Mouse (Mus musculus): ENCODE data around the gene Tnk1. TPM values are rescaled to one million over a fixed set of nuclear protein-coding genes. Genes with fewer than 3 reads are reported as not detected.

Tnk1 gene
- polyA plus RNA-seq, 1 experiment from 2014 or later = 0.19 TPM

DNA sequence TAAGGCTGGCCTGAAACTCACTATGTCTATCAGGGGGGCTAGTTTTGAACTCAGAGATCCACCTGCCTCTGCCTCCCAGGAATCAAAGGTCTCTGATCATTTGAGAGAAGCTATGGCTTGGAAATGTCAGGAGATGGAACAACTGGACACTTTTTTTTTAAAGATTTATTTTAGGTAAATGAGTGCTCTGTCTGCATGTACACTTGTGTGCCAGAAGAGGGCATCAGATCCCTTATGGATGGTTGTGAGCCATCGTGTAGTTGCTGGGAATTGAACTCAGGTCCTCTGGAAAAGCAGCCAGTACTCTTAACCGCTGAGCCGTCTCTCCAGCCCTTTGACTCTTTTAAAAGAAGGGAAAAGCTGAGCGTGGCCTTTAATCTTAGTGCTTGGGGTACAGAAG, 52.2 kb downstream of the Tnk1 start:
- peaks cover 69% of the 10 kb centered on the region for H3K27me3 ChIP-seq
- H3K36me3 ChIP-seq = no peaks in the 10 kb centered on the region
- H3K4me1 ChIP-seq = peaks cover 41% of the 10 kb centered on the region
- WGBS = 76% methylated on average over 4 of the region's 4 CpGs
- no peak overlapping the region for H3K27ac ChIP-seq (replicated peaks)
- no peaks in the 10 kb centered on the region for H3K9me3 ChIP-seq
- H3K9ac ChIP-seq (replicated peaks) = no peak overlapping the region
- no peak for ATAC-seq (ENCODE audit: low FRiP score, low read depth)
- no peak overlapping the region for H3K4me3 ChIP-seq
- H3K4me2 ChIP-seq (replicated peaks) = no peak overlapping the region

DNA sequence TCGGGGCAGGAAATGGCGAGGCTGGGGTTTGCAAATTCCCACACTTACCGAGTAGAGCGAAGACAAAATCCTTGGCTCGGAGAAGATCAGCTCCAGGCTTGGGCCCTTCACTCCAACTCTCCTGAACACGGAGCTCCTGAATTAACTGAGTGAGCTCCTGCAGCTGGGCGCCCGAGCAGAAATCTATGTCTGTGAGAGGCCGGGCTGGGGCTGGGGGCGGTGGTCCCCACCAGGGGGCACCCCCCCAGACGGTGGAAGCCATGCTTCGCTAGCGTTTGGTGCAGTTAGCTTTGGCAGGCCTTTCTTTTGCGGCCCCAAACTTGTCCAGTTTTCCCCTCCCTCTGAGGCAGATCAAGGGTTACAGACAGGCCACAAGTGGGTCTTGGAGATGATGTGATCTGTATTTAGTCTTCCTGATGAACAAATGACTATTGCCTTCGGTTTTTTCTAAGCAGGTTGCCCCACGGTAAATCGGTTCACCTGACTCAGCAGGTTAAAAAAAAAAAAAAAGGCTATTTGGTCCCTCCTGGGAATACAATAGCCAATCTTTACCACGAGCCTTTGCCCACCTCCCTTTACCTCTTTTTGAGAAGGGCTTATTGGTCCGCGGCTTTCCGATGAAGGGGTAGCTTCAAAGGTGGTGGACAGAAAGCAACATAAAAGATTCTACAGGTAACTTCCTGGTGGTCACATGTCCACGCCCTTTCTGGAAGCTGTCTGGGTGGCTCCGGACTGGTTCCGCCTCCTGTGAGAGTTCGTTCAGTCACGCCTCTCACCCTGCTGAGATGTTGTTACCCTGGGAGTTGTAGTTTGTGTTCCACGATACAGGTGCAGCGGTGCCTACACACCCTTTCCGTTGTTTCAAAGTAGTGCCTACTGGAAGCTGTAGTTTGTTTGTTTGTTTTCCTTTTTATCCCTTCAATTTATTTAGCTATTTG, 53.3 kb downstream of the Tnk1 start, which contains the start of gene Tmem102:
Gene Tmem102 (minus strand): TSS at position 653 of the 938 bp plus-strand sequence.
- Histone ChIP-seq H3K4me1 (peaks cover 49% of the 10 kb centered on the region), H3K27ac (replicated peaks) (no peak within 1 kb of the TSS), H3K9me3 (no peaks in the 10 kb centered on the region), H3K4me2 (replicated peaks) (peak within 1 kb of the TSS; percentile 96), H3K36me3 (no peaks in the 10 kb centered on the region), H3K27me3 (peaks cover 70% of the 10 kb centered on the region), H3K9ac (replicated peaks) (no peak within 1 kb of the TSS), H3K4me3 (0 out of 2 replicates have a peak within 1 kb of the TSS, but pooled peaks have one; percentile 58)
- ATAC-seq (ENCODE audit: low FRiP score, low read depth) = no peak
- 3% methylated on average over 29 of the region's 29 CpGs for WGBS

DNA sequence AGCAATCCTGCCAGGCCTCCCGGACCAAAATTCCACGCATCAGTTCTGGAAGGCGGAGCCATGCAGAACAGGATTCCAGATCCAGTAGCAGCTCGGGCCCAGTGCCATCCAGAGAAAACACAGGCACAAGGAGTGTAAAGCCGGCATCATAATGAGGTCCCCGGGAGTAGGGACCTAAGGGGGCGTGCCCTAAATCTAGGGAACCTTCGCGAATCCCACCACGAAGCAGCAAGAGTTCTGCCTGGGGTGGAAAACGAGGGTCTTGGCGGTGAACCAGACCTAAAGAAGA, 53.9 kb downstream of the Tnk1 start:
- peaks cover 68% of the 10 kb centered on the region for H3K27me3 ChIP-seq
- H3K4me2 ChIP-seq (replicated peaks) = peak overlapping the region; percentile 96
- H3K27ac ChIP-seq (replicated peaks) = no peak overlapping the region
- no peaks in the 10 kb centered on the region for H3K9me3 ChIP-seq
- ATAC-seq (ENCODE audit: low FRiP score, low read depth) = no peak
- no peak overlapping the region for H3K9ac ChIP-seq (replicated peaks)
- WGBS = 7% methylated on average over 12 of the region's 12 CpGs
- H3K36me3 ChIP-seq = no peaks in the 10 kb centered on the region
- H3K4me3 ChIP-seq = 0 out of 2 replicates have a peak overlapping the region, but pooled peaks have one; percentile 58
- peaks cover 55% of the 10 kb centered on the region for H3K4me1 ChIP-seq

DNA sequence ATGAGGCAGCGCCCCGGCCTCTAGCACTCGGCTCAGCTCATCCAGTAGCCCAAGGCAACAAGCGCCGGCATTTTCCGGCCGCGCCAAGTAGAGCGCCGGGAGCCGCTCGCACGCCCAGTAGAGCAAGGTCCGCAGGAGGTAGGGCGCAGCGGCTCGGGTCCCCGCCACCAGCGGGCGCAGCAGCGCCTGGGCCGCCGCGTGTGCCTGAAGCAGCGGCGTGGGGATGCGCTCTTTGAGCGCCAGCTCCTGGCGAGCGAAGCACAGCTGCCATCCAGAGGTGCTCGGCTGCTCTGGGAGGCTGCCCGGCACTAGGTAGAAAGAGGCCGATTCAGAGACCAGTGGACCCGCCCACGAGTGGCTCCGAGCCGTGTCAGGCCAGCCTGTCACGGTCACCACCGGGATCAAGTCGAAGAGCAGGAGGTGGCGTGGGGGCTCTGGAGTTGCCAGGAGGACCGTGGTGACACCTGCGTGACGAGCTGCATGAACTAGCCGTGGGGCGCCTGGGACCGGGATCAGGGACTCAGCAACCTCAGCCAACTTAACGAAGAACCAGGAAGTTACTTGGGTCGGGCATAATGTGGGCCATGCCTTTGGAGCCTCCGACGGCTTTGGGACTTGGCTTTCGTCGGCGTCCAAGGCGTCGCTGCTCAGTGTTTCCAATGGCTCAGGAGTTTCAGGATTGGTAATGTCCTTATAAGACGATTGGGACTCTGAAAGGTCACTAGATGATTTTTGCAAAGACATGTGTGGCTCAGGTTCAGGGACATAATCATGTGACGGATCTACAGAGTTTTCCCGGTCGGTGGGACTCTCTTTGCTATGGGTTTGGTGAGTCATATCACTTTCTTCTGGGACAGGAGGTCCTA, 54.5 kb downstream of the Tnk1 start:
- Histone ChIP-seq H3K4me1 (peaks cover 61% of the 10 kb centered on the region), H3K27ac (replicated peaks) (peak overlapping the region; percentile 35), H3K4me2 (replicated peaks) (peak overlapping the region; percentile 96), H3K36me3 (no peaks in the 10 kb centered on the region), H3K27me3 (peaks cover 68% of the 10 kb centered on the region), H3K9ac (replicated peaks) (peak overlapping the region; percentile 69), H3K4me3 (peak overlapping the region; percentile 58), H3K9me3 (no peaks in the 10 kb centered on the region)
- ATAC-seq (ENCODE audit: low FRiP score, low read depth) = peak; percentile 35; the same call in 1 of the 2 replicates
- 1% methylated on average over 58 of the region's 60 CpGs for WGBS

DNA sequence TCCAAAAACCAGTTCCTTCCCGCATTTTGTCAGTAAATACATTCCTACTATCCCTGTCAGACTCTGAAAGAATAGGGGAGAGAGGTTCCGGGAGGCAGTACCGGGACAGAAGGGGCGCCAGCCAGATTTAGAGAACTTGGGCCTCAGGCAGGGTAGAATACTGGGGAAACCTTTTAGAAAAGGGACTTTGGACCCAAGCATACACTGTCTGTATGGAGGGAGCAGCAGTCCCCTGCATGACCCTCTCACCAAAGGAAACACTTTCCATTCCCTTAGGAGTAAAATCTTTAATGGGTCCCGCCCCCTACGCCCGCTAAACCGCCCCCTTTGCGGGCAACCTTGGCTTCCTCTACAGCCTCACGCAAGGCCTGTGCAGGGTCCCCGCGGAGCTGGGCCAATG, 55.2 kb downstream of the Tnk1 start:
- Histone ChIP-seq H3K27me3 (peaks cover 71% of the 10 kb centered on the region), H3K4me3 (peak overlapping the region; percentile 58), H3K9me3 (no peaks in the 10 kb centered on the region), H3K4me1 (peaks cover 64% of the 10 kb centered on the region), H3K4me2 (replicated peaks) (peak overlapping the region; percentile 96), H3K9ac (replicated peaks) (peak overlapping the region; percentile 69), H3K27ac (replicated peaks) (peak overlapping the region; percentile 60), H3K36me3 (no peaks in the 10 kb centered on the region)
- 0 out of 2 replicates have a peak, but pooled peaks have one; percentile 4 for ATAC-seq (ENCODE audit: low FRiP score, low read depth)
- 3% methylated on average over 12 of the region's 12 CpGs for WGBS

DNA sequence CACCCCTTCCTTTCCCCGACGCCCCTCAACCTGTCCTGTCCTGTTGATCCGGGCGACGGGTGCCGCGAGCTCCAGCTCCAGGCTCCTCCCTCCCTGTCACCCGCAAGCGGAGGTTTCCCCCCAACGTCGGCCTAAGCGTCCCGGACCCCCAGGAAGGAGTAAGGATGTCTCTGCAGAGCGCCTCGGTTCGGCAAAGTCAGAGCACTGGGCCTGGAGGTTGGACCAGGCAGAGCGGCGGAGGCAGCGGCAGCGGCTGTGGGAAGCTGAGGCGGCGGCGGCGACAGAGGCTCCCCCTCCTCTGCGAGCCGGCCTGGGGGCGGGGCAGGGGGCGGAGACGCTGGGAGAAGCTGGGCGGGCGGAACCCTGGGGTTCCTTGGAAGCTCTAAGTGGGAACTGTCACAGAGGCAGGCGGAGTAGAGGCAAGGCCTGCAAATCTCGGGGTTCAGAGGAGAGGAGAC, 55.9 kb downstream of the Tnk1 start:
- Histone ChIP-seq H3K27me3 (peaks cover 73% of the 10 kb centered on the region), H3K36me3 (no peaks in the 10 kb centered on the region), H3K9me3 (no peaks in the 10 kb centered on the region), H3K4me2 (replicated peaks) (peak overlapping the region; percentile 96), H3K27ac (replicated peaks) (peak overlapping the region; percentile 60), H3K4me3 (peak overlapping the region; percentile 58), H3K4me1 (peaks cover 64% of the 10 kb centered on the region), H3K9ac (replicated peaks) (peak overlapping the region; percentile 69)
- under 1% methylated on average over 32 of the region's 33 CpGs for WGBS
- ATAC-seq (ENCODE audit: low FRiP score, low read depth) = 0 out of 2 replicates have a peak, but pooled peaks have one; percentile 13

DNA sequence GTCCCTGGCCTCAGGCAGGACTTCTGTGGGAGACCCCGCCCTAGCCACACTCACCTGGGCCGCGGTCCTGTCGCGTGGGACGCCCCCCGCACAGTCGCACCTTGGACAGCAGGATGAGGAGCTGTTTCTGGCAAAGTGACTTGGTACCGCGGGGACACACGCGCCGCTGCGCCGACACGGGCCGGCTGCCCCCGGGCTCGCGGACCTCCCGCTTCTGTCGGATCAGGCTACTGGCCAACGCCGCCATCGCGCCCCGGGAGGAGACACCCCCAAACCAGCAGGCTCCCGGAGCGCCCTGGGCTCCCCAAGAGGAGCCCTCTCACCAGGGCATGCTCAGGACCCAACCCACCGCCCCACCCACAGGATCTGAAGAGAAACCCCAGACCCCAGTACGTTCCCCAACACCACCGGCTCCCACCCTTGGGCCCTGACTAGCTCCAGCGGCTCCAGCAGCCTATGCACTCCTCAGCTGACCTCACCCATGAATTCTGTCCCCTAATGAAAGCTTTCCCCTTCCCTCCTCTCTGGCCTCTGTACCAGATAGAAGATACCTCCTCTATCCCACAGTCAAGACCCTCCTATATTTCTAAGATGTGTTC, 57.1 kb downstream of the Tnk1 start, which contains the start of gene Fgf11:
Gene Fgf11 (minus strand): TSS at position 479 of the 599 bp plus-strand sequence.
- peaks cover 64% of the 10 kb centered on the region for H3K4me1 ChIP-seq
- no peaks in the 10 kb centered on the region for H3K9me3 ChIP-seq
- peaks cover 74% of the 10 kb centered on the region for H3K27me3 ChIP-seq
- H3K9ac ChIP-seq (replicated peaks) = peak within 1 kb of the TSS; percentile 71
- H3K4me2 ChIP-seq (replicated peaks) = peak within 1 kb of the TSS; percentile 96
- no peak for ATAC-seq (ENCODE audit: low FRiP score, low read depth)
- peak within 1 kb of the TSS; percentile 58 for H3K4me3 ChIP-seq
- no peaks in the 10 kb centered on the region for H3K36me3 ChIP-seq
- WGBS = under 1% methylated on average over 26 of the region's 33 CpGs
- peak within 1 kb of the TSS; percentile 87 for H3K27ac ChIP-seq (replicated peaks)

Small RNAs within 50 kb of the gene (microRNA-seq; reads per million reads assigned to microRNA genes)
- not detected for gene Mir6924

Other genes starting within 250 kb of the Tnk1 start
- gene Shbg, start 240.8 kb downstream of the Tnk1 start, polyA plus RNA-seq (2016; fragmentation: Nextera tagmentation; extraction: Ambion mirVana) = not detected in 2 replicates
- gene Sat2, start 236.7 kb downstream of the Tnk1 start, polyA plus RNA-seq (2016; fragmentation: Nextera tagmentation; extraction: Ambion mirVana) = 22.3 and 23.5 TPM in 2 replicates
- 59.2 and 67.1 TPM in 2 replicates for gene Fxr2, start 225.7 kb downstream of the Tnk1 start, polyA plus RNA-seq (2016; fragmentation: Nextera tagmentation; extraction: Ambion mirVana)
- not detected in 2 replicates for gene Sox15, start 203.4 kb downstream of the Tnk1 start, polyA plus RNA-seq (2016; fragmentation: Nextera tagmentation; extraction: Ambion mirVana)
- gene Mpdu1, start 196.1 kb downstream of the Tnk1 start, polyA plus RNA-seq (2016; fragmentation: Nextera tagmentation; extraction: Ambion mirVana) = 79.4 and 79.9 TPM in 2 replicates
- 7.1 and 7.2 TPM in 2 replicates for gene Cd68, start 192.6 kb downstream of the Tnk1 start, polyA plus RNA-seq (2016; fragmentation: Nextera tagmentation; extraction: Ambion mirVana)
- gene Eif4a1, start 186.3 kb downstream of the Tnk1 start, polyA plus RNA-seq (2016; fragmentation: Nextera tagmentation; extraction: Ambion mirVana) = 608 and 698 TPM in 2 replicates
- gene Senp3, start 176.6 kb downstream of the Tnk1 start, polyA plus RNA-seq (2016; fragmentation: Nextera tagmentation; extraction: Ambion mirVana) = 108 and 113 TPM in 2 replicates
- 0.41 and 0.77 TPM in 2 replicates for gene Tnfsf13, start 172.9 kb downstream of the Tnk1 start, polyA plus RNA-seq (2016; fragmentation: Nextera tagmentation; extraction: Ambion mirVana)
- gene Tnfsf12, start 162.9 kb downstream of the Tnk1 start, polyA plus RNA-seq (2016; fragmentation: Nextera tagmentation; extraction: Ambion mirVana) = 2.2 and 2.9 TPM in 2 replicates
- gene Tnfsfm13, start 162.6 kb downstream of the Tnk1 start, polyA plus RNA-seq (2016; fragmentation: Nextera tagmentation; extraction: Ambion mirVana) = 0.65 and 1.3 TPM in 2 replicates
- 32.0 and 37.1 TPM in 2 replicates for gene Polr2a, start 100.1 kb downstream of the Tnk1 start, polyA plus RNA-seq (2016; fragmentation: Nextera tagmentation; extraction: Ambion mirVana)
- gene Slc35g3, start 96.8 kb downstream of the Tnk1 start, polyA plus RNA-seq (2016; fragmentation: Nextera tagmentation; extraction: Ambion mirVana) = 0.18 and 0.27 TPM in 2 replicates
- 2.0 TPM in 2 replicates for gene Zbtb4, start 92.8 kb downstream of the Tnk1 start, polyA plus RNA-seq (2016; fragmentation: Nextera tagmentation; extraction: Ambion mirVana)
- 1.3 and 1.7 TPM in 2 replicates for gene Chrnb1, start 62.8 kb downstream of the Tnk1 start, polyA plus RNA-seq (2016; fragmentation: Nextera tagmentation; extraction: Ambion mirVana)
- gene Fgf11, start 56.9 kb downstream of the Tnk1 start, polyA plus RNA-seq (2016; fragmentation: Nextera tagmentation; extraction: Ambion mirVana) = 2.7 and 2.9 TPM in 2 replicates
- gene Tmem102, start 53.1 kb downstream of the Tnk1 start, polyA plus RNA-seq (2016; fragmentation: Nextera tagmentation; extraction: Ambion mirVana) = 0.42 and 1.2 TPM in 2 replicates
- gene Gm39566, start 43.4 kb downstream of the Tnk1 start, polyA plus RNA-seq (2016; fragmentation: Nextera tagmentation; extraction: Ambion mirVana) = not detected in 2 replicates
- gene Spem2, start 40.3 kb downstream of the Tnk1 start, polyA plus RNA-seq (2016; fragmentation: Nextera tagmentation; extraction: Ambion mirVana) = not detected in 2 replicates
- 0.46 TPM in 1 of 2 replicates, not detected in the other for gene Spem1, start 36.5 kb downstream of the Tnk1 start, polyA plus RNA-seq (2016; fragmentation: Nextera tagmentation; extraction: Ambion mirVana)
- 14.2 and 14.6 TPM in 2 replicates for gene Nlgn2, start 20.9 kb downstream of the Tnk1 start, polyA plus RNA-seq (2016; fragmentation: Nextera tagmentation; extraction: Ambion mirVana)
- gene Tmem256, start 20.2 kb downstream of the Tnk1 start, polyA plus RNA-seq (2016; fragmentation: Nextera tagmentation; extraction: Ambion mirVana) = 284 and 302 TPM in 2 replicates
- gene Plscr3, start 12.4 kb downstream of the Tnk1 start, polyA plus RNA-seq (2016; fragmentation: Nextera tagmentation; extraction: Ambion mirVana) = 62.9 and 70.1 TPM in 2 replicates
- gene Tmem95, start 19.3 kb upstream of the Tnk1 start, polyA plus RNA-seq (2016; fragmentation: Nextera tagmentation; extraction: Ambion mirVana) = not detected in 2 replicates
- 2.7 and 3.3 TPM in 2 replicates for gene Kctd11, start 22.7 kb upstream of the Tnk1 start, polyA plus RNA-seq (2016; fragmentation: Nextera tagmentation; extraction: Ambion mirVana)
- 0.50 and 0.73 TPM in 2 replicates for gene Acap1, start 36.8 kb upstream of the Tnk1 start, polyA plus RNA-seq (2016; fragmentation: Nextera tagmentation; extraction: Ambion mirVana)
- 21.8 and 23.2 TPM in 2 replicates for gene 2810408A11Rik, start 42.3 kb upstream of the Tnk1 start, polyA plus RNA-seq (2016; fragmentation: Nextera tagmentation; extraction: Ambion mirVana)
- gene Neurl4, start 42.3 kb upstream of the Tnk1 start, polyA plus RNA-seq (2016; fragmentation: Nextera tagmentation; extraction: Ambion mirVana) = 17.4 and 19.3 TPM in 2 replicates
- 93.1 and 97.6 TPM in 2 replicates for gene Gps2, start 55.2 kb upstream of the Tnk1 start, polyA plus RNA-seq (2016; fragmentation: Nextera tagmentation; extraction: Ambion mirVana)
- gene Eif5a, start 63.2 kb upstream of the Tnk1 start, polyA plus RNA-seq (2016; fragmentation: Nextera tagmentation; extraction: Ambion mirVana) = 1,395 and 1,465 TPM in 2 replicates
- gene Ybx2, start 77.1 kb upstream of the Tnk1 start, polyA plus RNA-seq (2016; fragmentation: Nextera tagmentation; extraction: Ambion mirVana) = 5.0 and 5.6 TPM in 2 replicates
- gene Slc2a4, start 89.5 kb upstream of the Tnk1 start, polyA plus RNA-seq (2016; fragmentation: Nextera tagmentation; extraction: Ambion mirVana) = 8.9 and 9.9 TPM in 2 replicates
- gene Cldn7, start 106.0 kb upstream of the Tnk1 start, polyA plus RNA-seq (2016; fragmentation: Nextera tagmentation; extraction: Ambion mirVana) = 2.9 and 3.7 TPM in 2 replicates
- gene Ctdnep1, start 122.4 kb upstream of the Tnk1 start, polyA plus RNA-seq (2016; fragmentation: Nextera tagmentation; extraction: Ambion mirVana) = 21.4 and 27.5 TPM in 2 replicates
- 127 and 131 TPM in 2 replicates for gene Elp5, start 123.8 kb upstream of the Tnk1 start, polyA plus RNA-seq (2016; fragmentation: Nextera tagmentation; extraction: Ambion mirVana)
- gene Gabarap, start 132.4 kb upstream of the Tnk1 start, polyA plus RNA-seq (2016; fragmentation: Nextera tagmentation; extraction: Ambion mirVana) = 552 and 567 TPM in 2 replicates
- gene Phf23, start 137.0 kb upstream of the Tnk1 start, polyA plus RNA-seq (2016; fragmentation: Nextera tagmentation; extraction: Ambion mirVana) = 89.4 and 96.5 TPM in 2 replicates
- gene Dvl2, start 141.9 kb upstream of the Tnk1 start, polyA plus RNA-seq (2016; fragmentation: Nextera tagmentation; extraction: Ambion mirVana) = 45.3 and 49.2 TPM in 2 replicates
- 50.7 and 57.9 TPM in 2 replicates for gene Acadvl, start 156.7 kb upstream of the Tnk1 start, polyA plus RNA-seq (2016; fragmentation: Nextera tagmentation; extraction: Ambion mirVana)
- gene Dlg4, start 158.2 kb upstream of the Tnk1 start, polyA plus RNA-seq (2016; fragmentation: Nextera tagmentation; extraction: Ambion mirVana) = 23.9 and 30.2 TPM in 2 replicates
- 0.33 and 0.89 TPM in 2 replicates for gene Asgr1, start 195.4 kb upstream of the Tnk1 start, polyA plus RNA-seq (2016; fragmentation: Nextera tagmentation; extraction: Ambion mirVana)
- gene Asgr2, start 233.9 kb upstream of the Tnk1 start, polyA plus RNA-seq (2016; fragmentation: Nextera tagmentation; extraction: Ambion mirVana) = not detected in 2 replicates

Measured in midbrain, embryonic 12.5 days (tissue).